Mouse (Mus musculus) left cerebral cortex, adult 11 months (tissue): Measurements from ENCODE around the gene Lrp3.
A peak's percentile ranks its signal among the peaks of the same experiment; 100 is the strongest.
"Not testable (repeated sequence)": the region's sequence is repeated elsewhere in the genome, so short reads cannot be mapped to it uniquely, and the experiment has no call there.

Source experiments
- DNase-seq: peaks from one replicate; pipeline ENCODE4 v3.0.0; 2022; ENCODE audit warnings: low spot score

Lrp3 gene

DNA sequence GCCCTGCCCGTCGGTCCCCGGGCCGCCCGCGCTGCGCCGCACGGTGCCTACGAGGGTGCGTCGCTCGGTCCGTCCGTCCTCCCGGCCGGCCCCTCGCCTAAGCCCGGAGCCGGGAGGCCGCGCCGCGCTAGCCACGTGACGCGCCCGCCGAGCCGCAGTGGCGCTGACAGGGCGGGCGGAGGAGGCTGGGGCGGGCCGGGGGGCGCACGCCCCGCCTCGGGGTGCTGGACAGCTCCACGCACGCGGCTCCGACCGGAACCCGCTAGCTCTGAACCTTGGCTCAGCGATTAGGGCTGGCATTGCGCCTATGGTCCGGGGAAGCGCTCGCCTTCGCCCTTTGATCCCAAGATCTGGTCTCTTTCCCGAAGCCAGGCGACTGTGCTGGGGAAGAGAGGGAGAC, at the start of gene Lrp3:
Gene Lrp3, minus strand, starts transcription at position 274 of the 400 bp plus-strand sequence.
- DNase-seq: peak; percentile 34

- DNase-seq: no peak
These were observed 49.4 kb upstream of the Lrp3 start for GRCm38 (mm10) chr7:35264746-35265145.

- DNase-seq: no peak
These were observed 48.5 kb upstream of the Lrp3 start for GRCm38 (mm10) chr7:35263595-35264489.

DNA sequence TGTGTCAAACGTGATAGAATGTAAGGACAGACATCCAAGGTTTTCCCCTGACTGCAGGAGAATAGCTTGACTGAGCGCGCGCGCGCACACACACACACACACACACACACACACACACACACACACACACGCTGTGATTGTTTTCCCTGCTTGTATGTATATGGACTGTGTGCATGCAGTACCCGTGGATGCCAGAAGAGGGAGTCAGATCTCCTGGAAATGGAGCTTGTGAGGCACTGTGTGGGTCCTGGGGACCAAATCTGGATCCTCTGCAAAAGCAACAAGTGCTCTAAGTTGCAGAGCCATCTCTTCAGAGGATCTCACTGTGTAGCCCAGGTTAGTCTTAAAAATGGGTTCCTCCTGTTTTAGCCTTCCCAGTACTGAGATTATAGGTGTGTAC, 44.1 kb upstream of the Lrp3 start:
- no peak for DNase-seq

GRCm38 (mm10) chr7:35258294-35258693, 43.0 kb upstream of the Lrp3 start:
- no peak for DNase-seq

DNA sequence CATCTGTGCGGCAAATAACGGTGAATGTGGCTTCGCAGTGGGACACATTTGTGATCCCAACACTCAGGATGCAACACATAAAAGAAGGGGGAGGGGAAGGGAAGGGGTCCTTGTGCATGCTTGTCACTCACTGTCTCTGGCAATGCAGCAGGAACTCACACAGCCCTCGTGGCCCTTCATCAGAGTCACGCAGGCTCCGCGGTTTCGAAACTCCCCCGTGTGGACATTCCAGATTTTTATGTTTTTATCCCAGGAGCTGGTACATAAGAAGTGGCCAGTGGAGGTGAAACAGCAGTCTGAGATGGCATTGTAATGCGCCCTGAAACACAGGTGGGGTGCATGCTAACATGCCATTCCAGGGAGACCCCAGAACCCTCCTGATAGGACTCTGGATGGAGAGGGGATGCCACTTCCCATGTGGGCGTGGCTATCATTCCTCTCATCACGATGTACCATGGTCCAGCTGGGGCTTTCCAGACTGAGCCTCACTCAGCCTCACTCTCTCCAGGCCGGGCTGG, 36.8 kb upstream of the Lrp3 start:
- no peak for DNase-seq

GRCm38 (mm10) chr7:35237935-35238334, 22.6 kb upstream of the Lrp3 start:
- DNase-seq: not testable (repeated sequence)

DNA sequence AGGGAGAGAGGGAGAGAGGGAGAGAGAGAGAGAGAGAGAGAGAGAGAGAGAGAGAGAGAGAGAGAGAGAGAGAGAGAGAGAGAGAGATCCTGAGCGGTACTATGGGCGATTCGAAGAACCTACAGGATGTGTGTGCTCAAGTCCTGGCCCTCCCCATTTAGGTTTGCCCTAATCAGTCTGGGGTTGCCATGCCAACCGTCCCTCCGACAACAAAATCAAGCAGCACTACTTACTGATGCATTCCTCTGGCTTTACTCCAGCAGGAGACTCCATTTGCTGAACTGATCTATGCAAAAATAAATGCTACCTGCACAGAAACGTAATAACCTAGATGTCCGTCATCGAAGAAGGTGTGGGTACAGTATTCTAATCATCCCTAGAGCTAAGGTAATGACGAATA, 20.0 kb upstream of the Lrp3 start:
- peak; percentile 61 for DNase-seq

- peak; percentile 98 for DNase-seq
These were observed 19.3 kb upstream of the Lrp3 start for GRCm38 (mm10) chr7:35234361-35235245.

- DNase-seq: no peak
These were observed 18.6 kb upstream of the Lrp3 start for GRCm38 (mm10) chr7:35233861-35234260.

- no peak for DNase-seq
These were observed 17.6 kb upstream of the Lrp3 start for GRCm38 (mm10) chr7:35232796-35233455.

- no peak for DNase-seq
These were observed 15.0 kb upstream of the Lrp3 start for GRCm38 (mm10) chr7:35230333-35230732.

DNA sequence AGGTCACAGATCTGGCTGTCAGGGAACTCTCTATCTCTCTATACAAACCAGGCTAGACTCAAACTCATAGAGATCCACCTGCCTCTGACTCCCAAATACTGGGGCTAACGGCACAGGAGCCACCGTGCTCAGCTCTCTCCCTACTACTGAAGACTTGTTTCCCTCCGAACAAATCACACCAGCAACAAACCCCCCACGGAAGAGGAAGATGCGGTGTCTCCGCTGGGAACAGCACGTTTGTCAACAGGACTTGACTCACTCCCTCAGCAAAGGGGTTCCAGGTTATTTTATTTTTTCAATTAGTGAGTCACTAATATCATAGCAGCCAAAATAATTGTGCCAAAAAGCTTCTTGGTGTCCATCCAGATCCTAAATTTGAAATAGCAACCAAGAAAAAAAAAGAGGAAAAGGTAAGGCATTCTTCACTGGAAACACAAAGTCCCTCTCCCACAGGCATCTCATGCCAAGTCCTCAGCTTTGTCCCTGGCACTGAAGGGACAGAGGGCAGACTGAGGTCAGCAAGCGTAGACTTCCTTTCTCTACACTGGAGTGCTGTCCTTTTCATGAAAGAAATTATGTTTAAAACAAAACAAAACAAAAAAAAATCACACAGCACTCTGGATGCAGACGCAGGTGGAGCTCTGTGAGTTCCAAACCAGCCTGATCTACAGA, 5.5 kb upstream of the Lrp3 start:
- no peak for DNase-seq

GRCm38 (mm10) chr7:35215731-35216130, 433 bp upstream of the Lrp3 start:
- DNase-seq: no peak

DNA sequence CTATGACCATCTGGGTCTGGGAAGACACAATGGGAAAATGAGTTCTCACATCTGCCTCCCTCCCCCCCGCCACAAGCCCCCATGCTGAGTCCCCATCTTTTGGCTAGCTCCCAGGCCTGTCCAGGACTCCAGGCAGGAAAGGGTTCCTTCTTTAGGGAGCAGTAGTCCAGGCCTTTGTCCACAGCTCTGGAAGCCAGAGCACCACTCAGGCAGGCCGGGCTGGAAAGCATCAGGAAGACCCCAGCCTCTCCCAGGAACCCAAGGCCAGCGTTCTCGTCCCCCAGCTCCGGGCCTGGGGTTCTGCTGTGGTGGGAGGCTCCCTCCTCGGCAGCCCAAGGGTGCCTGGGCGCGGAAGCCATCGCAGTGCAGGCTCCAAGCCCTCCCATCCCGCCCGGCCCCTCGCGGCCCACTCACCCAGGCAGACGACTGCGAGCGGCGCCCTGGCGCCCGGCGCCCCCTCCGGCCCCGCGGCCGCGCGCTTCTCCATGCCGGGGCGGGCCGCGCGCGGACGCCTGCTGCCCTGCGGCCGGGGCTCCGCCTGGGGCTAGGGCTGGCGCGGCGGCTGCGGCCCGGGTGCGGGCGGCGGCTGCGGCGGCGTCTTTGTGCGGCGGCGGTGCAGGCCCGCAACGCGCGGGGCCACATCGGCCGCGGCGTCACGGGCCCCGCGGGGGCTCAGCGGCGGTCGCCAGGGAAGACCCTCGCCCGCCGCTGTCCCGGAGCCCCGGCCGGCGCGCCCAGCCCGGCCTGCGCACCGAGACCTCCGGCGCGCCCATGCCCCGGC, 666 bp downstream of the Lrp3 start:
- DNase-seq: no peak

GRCm38 (mm10) chr7:35211791-35212190, 3.5 kb downstream of the Lrp3 start:
- DNase-seq: no peak

- no peak for DNase-seq
These were observed 15.5 kb downstream of the Lrp3 start for GRCm38 (mm10) chr7:35199755-35200154.

DNA sequence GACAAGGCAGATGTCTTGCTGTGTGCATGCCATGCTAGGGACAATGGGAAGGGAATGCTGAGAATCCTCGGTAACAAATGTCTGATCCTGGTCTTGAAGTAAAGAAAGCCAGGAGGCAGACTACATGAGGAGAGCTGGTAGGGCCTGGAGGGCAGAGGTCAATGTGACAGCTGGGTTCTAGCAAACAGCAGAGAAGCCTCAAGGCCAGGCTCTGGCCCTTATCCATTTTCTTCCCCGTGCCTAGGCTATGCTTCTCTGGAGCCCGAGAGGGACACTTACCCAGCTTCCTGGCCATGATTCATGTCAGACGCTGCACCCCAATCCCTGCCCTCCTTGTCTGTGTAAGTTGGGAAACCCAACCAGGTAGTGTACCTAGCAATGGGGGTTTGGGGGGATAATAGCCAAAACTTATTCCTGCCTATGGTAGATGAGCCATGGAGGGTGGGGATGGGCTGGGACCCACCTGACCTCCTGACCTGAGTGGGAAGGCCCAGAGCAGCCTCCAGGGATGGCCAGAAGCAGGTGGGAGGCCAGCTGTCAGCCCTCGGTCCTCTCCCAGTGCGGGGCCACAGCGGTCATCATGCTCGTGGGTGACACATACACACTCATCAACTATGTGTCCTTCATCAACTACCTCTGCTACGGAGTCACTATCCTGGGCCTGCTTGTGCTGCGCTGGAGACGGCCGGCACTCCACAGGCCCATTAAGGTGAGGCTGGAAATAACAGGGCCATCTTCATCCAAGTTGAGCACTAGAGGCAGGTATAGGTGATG, 16.1 kb downstream of the Lrp3 start:
- no peak for DNase-seq

GRCm38 (mm10) chr7:35197022-35197421, 18.3 kb downstream of the Lrp3 start:
- DNase-seq: no peak

GRCm38 (mm10) chr7:35191276-35191675, 24.0 kb downstream of the Lrp3 start:
- no peak for DNase-seq
